Mouse (Mus musculus) ES-Bruce4 (cell line): ENCODE data around the gene Scn1b.

Source experiments
- CTCF ChIP-seq: IDR thresholded peaks from one replicate; pipeline ENCODE4 v1.8.1; 2011; ENCODE audit warnings: low read depth, low read length
- EP300 ChIP-seq: IDR thresholded peaks from 2 replicates; pipeline ENCODE4 v1.6.1; 2011; ENCODE audit warnings: low read depth, low read length; ENCODE audit not compliant: insufficient read depth
- POLR2A ChIP-seq: IDR thresholded peaks from one replicate; pipeline ENCODE4 v1.8.1; 2011; ENCODE audit warnings: low read length; ENCODE audit not compliant: insufficient read depth

DNA sequence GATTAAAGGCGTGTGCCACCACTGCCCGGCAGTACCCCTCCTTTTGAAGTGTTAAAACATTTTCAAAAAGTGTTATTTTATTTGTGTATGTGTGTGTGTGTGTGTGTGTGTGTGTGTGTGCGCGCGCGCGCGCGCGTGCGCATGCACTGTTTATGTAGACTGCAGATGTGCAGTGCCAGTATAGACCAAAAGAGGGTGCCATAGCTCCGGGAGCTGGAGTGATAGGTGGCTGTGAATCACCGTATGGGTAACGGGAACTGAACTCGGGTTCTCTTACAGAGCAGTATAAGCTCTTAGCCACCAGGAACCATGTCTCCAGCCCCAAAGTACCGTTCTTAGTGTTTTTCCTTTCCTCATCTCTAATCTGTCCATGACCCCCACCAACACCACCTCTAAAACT lies 18.1 kb upstream of the Scn1b start:
- TF ChIP-seq CTCF, result peak; percentile 73
- TF ChIP-seq EP300, result no peak
- no peak for TF ChIP-seq POLR2A
